Mouse (Mus musculus): ENCODE measurements around the gene Spdye4c.

Spdye4c gene

DNA sequence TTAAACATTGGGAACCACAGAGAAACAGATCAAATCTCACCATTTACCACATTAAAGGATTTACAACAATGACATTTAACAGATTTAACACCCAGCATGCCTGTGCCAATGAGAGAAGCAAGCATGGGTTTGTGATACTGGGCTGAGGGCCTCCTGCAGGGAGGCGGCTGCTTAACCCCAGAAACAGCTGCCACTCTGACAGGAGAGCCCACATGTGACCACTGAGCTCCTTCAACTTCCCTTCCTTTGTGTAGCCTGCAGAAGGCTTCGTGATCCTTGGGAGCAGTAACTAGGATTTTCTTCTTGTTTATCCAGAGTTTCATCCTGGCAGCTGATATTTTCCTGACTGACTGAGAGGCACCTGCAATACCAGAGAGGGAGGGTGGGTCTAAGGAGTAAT lies 10.5 kb downstream of the Spdye4c start:
- DNase-seq (ENCODE audit: low read depth, low spot score), result no peak

GRCm38 (mm10) chr2:128609286-128609685 lies 18.3 kb downstream of the Spdye4c start:
- DNase-seq (ENCODE audit: low read depth, low spot score), result no peak

- no peak for DNase-seq (ENCODE audit: low read depth, low spot score)
These were observed 20.2 kb downstream of the Spdye4c start for GRCm38 (mm10) chr2:128611178-128611577.

GRCm38 (mm10) chr2:128612275-128612674 lies 21.3 kb downstream of the Spdye4c start:
- no peak for DNase-seq (ENCODE audit: low read depth, low spot score)

DNA sequence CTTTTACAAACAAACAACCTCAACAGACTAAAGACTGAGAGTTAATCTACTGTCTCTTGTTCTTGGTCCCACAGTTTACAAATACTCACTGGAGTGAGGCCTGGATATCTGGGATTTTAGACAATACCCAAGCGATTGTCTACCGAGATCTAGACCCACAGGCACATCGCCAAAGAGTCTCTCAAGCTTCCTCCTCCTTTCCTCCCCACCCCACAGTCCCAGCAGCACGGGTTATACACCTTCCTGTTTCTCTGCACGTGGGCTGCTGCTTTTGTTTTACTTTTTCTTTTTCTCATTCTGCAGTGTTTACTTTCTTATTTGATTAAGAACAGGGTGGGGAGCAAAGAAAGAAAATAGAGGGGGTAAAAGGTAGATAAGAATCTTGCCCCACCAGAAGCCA lies 22.4 kb downstream of the Spdye4c start:
- no peak for DNase-seq (ENCODE audit: low read depth, low spot score)

GRCm38 (mm10) chr2:128615366-128615765 lies 24.4 kb downstream of the Spdye4c start:
- DNase-seq (ENCODE audit: low read depth, low spot score), result no peak

DNA sequence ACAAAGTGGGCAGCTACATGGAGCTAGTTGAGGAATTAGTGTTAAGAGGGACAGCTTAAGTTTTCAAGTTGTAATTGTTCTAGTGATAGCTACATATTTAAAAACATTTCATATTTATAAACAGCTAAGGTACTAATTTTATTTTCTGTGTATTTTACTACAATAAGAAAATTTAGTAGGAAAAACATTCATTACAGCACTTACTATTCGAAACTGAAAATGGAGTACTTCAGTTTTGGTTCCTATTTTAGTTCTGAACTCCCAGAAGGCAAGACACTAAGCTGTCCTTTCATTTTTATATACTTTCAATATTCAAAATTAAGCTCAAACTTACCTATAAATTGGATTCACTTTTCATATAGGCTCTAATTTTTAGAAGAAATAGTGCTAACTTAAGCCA lies 29.6 kb downstream of the Spdye4c start:
- peak; percentile 41 for DNase-seq (ENCODE audit: low read depth, low spot score)

Measured in A20 (cell line).